Mouse (Mus musculus): Measurements from ENCODE around the gene Tm9sf4.

The Tm9sf4 gene

GRCm38 (mm10) chr2:153160844-153161683, at the start of gene Tm9sf4:
Tm9sf4 (plus strand) TSS chr2:153161303.
- DNase-seq: peak; percentile 91 to 95

GRCm38 (mm10) chr2:153115679-153116081, 45.4 kb upstream of the Tm9sf4 start:
- DNase-seq: no peak

- DNase-seq: no peak
These were observed 44.0 kb upstream of the Tm9sf4 start for GRCm38 (mm10) chr2:153117051-153117486.

GRCm38 (mm10) chr2:153119488-153119887, 41.6 kb upstream of the Tm9sf4 start:
- no peak for DNase-seq

GRCm38 (mm10) chr2:153120126-153120525, 41.0 kb upstream of the Tm9sf4 start:
- DNase-seq: no peak

- no peak for DNase-seq
These were observed 39.1 kb upstream of the Tm9sf4 start for GRCm38 (mm10) chr2:153121821-153122615.

GRCm38 (mm10) chr2:153122701-153123100, 38.4 kb upstream of the Tm9sf4 start:
- no peak for DNase-seq

GRCm38 (mm10) chr2:153125875-153126274, 35.2 kb upstream of the Tm9sf4 start:
- no peak for DNase-seq

GRCm38 (mm10) chr2:153131019-153131418, 30.1 kb upstream of the Tm9sf4 start:
- DNase-seq: no peak

GRCm38 (mm10) chr2:153134237-153134636, 26.9 kb upstream of the Tm9sf4 start:
- DNase-seq: no peak

GRCm38 (mm10) chr2:153136211-153136610, 24.9 kb upstream of the Tm9sf4 start:
- DNase-seq: no peak

- DNase-seq: no peak
These were observed 21.9 kb upstream of the Tm9sf4 start for GRCm38 (mm10) chr2:153139158-153139557.

- DNase-seq: no peak
These were observed 21.0 kb upstream of the Tm9sf4 start for GRCm38 (mm10) chr2:153139996-153140613.

GRCm38 (mm10) chr2:153142620-153143199, 18.4 kb upstream of the Tm9sf4 start:
- DNase-seq: peak; percentile 61 to 70

- no peak for DNase-seq
These were observed 15.8 kb upstream of the Tm9sf4 start for GRCm38 (mm10) chr2:153145346-153145745.

GRCm38 (mm10) chr2:153147236-153147635, 13.9 kb upstream of the Tm9sf4 start:
- DNase-seq: no peak

GRCm38 (mm10) chr2:153147715-153148114, 13.4 kb upstream of the Tm9sf4 start:
- peak; percentile 77 to 79 for DNase-seq

GRCm38 (mm10) chr2:153149742-153150141, 11.4 kb upstream of the Tm9sf4 start:
- DNase-seq: no peak

GRCm38 (mm10) chr2:153151026-153151425, 10.1 kb upstream of the Tm9sf4 start:
- DNase-seq: no peak

GRCm38 (mm10) chr2:153151926-153152665, 9.0 kb upstream of the Tm9sf4 start:
- DNase-seq: peak; percentile 38 to 45

- DNase-seq: peak; percentile 50 to 61
These were observed 8.1 kb upstream of the Tm9sf4 start for GRCm38 (mm10) chr2:153153033-153153450.

GRCm38 (mm10) chr2:153157270-153157669, 3.8 kb upstream of the Tm9sf4 start:
- DNase-seq: no peak
